Mouse (Mus musculus): ENCODE results near the gene Hnf4a. TPM values are rescaled to one million over a fixed set of nuclear protein-coding genes. Genes with fewer than 3 reads are reported as not detected.
A peak's percentile ranks its signal among the peaks of the same experiment; 100 is the strongest.

Hnf4a gene
- total RNA-seq, 2 experiments from 2014 or later: not detected

DNA sequence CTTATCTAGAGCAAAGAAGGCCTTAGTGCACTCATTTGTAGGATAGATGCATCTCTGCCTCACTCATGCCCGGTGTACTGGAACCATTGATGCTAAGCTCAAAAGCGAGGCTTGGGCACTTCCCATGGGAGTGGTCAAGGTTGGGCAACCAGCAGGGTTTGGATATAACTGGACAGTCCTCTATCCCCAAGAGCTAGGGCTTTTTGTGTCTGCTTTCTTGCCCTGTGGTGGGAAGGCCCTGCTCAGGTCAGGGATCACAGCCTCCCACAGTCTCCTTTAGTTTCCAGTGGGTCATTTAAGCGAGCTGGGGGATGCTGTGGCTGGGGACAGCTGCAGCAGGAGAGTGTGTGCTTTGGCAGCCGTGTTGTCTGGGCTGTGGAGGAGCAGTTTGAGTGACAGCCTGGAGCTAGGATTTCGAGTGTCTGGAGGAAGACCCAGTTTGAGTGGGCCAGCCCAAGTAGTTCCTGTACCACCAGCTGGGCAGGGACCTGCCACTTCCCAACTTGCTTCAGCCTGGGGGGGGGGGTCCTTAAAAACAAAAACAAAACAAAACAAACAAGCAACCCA lies 16.8 kb upstream of the Hnf4a start:
- ATAC-seq (ENCODE audit: poor library complexity, severe bottlenecking): no peak

DNA sequence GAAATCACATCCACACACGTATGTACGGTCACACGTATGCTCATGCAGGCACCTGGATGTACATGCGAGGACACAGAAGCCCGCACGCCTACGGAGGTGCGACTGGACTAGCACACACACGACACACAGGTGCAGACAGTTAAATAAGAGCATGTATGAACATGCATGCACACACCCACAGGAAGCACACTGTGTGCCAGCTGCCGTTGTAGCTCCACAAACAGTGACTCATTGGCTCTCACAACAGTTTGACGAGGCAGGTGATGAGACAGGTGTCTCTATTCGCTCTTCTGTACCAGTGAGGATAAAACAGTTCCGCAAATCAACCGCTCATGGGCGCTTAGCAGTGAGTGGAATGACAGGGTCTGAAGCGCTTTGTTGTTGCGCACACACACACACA lies 16.0 kb upstream of the Hnf4a start:
- ATAC-seq (ENCODE audit: poor library complexity, severe bottlenecking): no peak

DNA sequence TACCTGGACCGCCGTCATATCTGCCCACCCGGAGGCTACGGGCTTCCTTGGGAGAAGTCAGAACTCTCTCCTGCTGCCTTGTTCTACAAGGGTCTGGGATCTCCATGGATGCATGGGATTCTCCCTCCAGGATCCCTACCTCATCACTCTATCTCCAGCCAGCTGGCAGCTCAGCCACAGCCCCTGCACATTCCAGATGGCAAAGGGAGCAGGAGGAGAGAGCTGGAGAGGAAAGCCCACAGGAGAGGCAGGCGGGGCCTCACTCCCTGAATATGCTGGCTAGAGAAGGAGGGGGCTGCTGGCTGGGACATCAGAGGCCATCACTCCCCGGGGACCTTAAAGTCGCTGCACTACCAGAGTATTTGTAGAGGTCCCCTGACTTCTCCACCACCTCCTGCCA lies 15.3 kb upstream of the Hnf4a start:
- no peak for ATAC-seq (ENCODE audit: poor library complexity, severe bottlenecking)

GRCm38 (mm10) chr2:163492018-163492417 lies 14.6 kb upstream of the Hnf4a start, which contains the start of gene R3hdml:
Gene R3hdml, plus strand, starts transcription at chr2:163492318.
- no peak for ATAC-seq (ENCODE audit: poor library complexity, severe bottlenecking)

DNA sequence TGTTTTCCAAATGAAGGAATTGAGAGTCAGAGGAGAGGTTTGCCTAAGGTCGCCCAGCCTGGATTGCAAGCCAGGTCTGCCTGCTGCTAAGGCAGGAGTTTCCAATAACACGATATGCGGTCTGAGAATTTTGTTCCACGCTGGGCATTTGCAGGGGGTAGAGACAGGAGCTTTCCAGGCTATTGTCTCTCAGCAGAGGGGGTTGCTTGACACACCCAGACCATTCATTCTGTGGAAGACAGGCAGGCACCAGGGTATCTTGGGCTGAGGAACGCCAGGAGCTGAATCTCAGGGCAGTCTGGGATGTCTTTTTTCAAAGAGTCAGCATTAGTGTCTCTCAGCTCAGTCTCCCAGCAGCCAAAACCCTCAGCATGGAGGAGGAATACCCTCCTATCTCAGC lies 13.6 kb upstream of the Hnf4a start:
- ATAC-seq (ENCODE audit: poor library complexity, severe bottlenecking): no peak

DNA sequence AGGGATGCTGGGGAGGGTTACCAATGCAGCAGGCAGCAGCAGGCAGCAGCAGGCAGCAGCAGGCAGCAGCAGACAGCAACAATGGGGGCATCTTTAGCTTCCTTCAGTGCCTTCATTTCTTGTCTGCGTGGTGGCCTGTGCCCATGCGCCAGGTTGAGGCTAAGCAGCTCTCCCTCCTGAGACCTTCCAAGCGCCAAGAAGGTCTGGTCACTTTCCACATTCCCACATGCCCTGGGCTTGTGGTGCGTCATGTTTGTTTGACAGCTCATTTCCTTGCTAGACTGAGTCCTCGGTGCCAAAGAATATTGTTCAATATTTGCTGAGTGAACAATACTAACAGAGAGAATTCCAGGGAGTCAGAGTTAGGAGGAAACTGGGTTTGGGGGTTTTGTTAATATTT lies 12.6 kb upstream of the Hnf4a start:
- ATAC-seq (ENCODE audit: poor library complexity, severe bottlenecking): no peak

DNA sequence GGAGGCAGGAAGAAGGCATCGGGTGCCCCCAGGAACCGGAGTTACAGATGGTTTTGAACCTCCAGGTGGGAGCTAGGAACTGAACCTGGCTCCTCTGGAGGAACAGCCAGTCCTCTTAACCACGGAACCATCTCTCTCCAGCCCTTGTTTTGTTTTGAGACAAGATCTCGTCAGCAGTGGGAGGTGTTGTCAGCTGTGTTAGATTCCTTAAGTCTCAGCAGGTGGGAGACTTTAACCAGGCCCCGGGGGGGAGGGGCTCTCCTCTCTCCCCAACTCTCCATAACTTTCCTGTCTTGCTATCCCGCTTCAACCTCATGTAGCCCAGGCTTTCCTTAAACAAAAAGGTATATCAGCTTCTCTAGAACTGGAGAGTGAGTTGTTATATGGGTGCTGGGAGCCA lies 12.2 kb upstream of the Hnf4a start:
- no peak for ATAC-seq (ENCODE audit: poor library complexity, severe bottlenecking)

DNA sequence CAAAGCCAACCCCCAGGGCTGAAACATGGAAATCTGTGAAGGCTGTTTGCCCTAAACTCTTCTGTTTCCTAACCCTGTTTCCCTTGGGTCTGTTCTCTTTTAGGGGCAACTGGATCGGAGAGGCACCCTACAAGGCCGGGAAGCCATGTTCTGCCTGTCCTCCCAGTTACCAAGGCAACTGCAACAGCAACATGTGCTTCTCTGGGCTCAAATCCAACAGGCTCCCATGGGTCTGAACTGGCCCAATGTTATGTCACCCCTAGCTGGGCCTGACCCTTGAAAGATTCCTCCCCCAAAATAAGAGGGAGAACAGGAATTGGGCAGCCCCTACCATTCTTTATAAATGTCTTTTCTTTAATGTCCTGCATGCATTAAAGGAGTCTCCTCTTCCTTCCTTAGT lies 4.4 kb upstream of the Hnf4a start:
- no peak for ATAC-seq (ENCODE audit: poor library complexity, severe bottlenecking)

DNA sequence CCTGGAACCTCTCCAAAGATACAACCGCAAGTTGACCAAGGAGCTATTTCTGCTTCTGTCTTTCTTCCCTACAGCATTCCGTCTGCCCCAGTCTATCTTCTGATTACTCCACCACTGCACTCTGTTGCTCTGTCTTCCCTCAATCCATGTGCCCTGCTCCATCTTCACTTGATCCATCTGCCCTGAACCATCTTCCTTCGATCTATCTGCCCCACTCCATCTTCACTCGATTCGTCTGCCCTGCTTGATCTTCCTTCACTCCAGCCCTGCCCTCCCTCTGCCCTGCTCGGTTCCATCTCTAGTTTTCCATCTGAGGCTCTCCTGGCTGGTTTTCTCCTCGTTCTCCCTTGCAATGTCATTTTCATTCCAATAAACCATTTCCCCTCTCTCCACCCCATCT lies 3.4 kb upstream of the Hnf4a start:
- no peak for ATAC-seq (ENCODE audit: poor library complexity, severe bottlenecking)

GRCm38 (mm10) chr2:163525761-163526243 lies 19.2 kb downstream of the Hnf4a start:
- ATAC-seq (ENCODE audit: poor library complexity, severe bottlenecking): peak; percentile 35; the same call in 1 of the 2 replicates

DNA sequence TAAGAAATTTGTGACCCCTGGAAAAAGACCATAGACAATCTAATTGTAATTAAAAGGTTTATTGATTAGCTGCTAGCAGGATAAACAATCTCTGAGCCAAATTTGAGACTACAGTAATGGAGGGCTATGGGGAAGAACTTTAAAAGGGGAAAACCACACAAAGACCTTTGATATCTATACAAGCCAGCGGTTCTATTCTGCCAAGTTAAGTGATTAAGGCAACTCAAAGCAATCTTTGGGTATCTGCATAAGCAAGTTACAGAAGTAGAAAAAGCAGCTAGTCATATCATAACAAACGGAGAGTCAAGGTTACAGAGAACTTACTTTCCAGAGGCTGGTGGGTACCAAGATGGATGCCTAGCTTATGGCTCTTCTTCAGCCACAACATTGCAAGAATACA lies 20.9 kb downstream of the Hnf4a start:
- no peak for ATAC-seq (ENCODE audit: poor library complexity, severe bottlenecking)

- no peak for ATAC-seq (ENCODE audit: poor library complexity, severe bottlenecking)
Measured at GRCm38 (mm10) chr2:163530418-163530817, 23.8 kb downstream of the Hnf4a start.

- ATAC-seq (ENCODE audit: poor library complexity, severe bottlenecking): peak; percentile 66
Measured at GRCm38 (mm10) chr2:163531917-163532316, 25.3 kb downstream of the Hnf4a start.

- ATAC-seq (ENCODE audit: poor library complexity, severe bottlenecking): no peak
Measured at GRCm38 (mm10) chr2:163533226-163533625, 26.6 kb downstream of the Hnf4a start.

- ATAC-seq (ENCODE audit: poor library complexity, severe bottlenecking): peak; percentile 90
Measured at GRCm38 (mm10) chr2:163534958-163535524, 28.4 kb downstream of the Hnf4a start.

GRCm38 (mm10) chr2:163537443-163537842 lies 30.8 kb downstream of the Hnf4a start:
- ATAC-seq (ENCODE audit: poor library complexity, severe bottlenecking): no peak

DNA sequence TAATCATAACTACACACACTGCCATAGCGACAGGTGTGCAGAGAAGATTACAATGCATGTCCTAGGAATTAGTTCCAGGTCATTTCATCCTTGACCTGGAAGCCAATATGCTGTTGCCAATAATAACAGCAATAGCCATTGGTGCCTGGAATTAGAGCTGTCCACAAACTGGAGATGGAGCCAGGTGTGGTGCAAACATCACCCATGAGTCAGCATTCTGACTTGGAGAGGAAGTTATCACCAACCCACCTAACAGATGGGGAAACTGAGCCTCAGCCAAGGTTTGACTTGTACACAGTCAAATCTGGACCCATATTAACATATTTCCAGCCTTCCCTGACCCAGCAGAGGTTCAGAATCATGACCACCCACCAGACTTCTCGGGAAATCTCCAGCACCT lies 31.8 kb downstream of the Hnf4a start:
- no peak for ATAC-seq (ENCODE audit: poor library complexity, severe bottlenecking)

DNA sequence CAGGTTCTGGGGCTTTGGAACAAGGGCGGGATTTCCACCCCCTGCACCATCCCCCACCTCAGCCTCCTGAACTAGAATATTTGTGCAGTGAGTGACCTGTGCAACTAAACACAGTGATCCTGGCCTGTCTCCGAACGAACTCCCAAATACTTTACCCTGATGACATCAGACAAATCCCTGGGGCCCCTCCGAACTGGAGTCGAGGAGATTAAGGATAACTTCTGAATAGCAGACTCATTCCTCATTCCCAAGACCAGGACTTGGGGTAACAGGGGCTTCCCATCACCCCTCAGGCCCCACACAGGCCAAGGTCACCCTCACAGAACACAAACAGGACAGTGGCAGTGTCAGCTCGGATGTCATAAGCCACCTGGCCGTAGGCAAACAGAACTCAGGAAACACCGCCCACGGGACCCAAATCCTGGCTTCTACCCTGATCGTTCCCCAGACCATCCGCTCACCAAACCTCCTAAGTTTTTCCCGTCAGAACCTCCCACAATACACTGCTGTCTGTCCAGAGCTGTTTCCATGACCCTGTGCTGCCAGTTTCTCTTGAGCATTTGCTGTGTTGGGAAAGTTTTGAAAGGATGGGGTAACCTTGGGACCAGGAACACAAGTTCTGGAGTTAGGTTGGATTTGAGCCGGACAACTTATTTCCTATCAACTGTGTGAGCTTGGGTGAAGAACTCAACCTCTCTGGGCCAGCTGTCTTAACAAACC lies 32.9 kb downstream of the Hnf4a start:
- no peak for ATAC-seq (ENCODE audit: poor library complexity, severe bottlenecking)

DNA sequence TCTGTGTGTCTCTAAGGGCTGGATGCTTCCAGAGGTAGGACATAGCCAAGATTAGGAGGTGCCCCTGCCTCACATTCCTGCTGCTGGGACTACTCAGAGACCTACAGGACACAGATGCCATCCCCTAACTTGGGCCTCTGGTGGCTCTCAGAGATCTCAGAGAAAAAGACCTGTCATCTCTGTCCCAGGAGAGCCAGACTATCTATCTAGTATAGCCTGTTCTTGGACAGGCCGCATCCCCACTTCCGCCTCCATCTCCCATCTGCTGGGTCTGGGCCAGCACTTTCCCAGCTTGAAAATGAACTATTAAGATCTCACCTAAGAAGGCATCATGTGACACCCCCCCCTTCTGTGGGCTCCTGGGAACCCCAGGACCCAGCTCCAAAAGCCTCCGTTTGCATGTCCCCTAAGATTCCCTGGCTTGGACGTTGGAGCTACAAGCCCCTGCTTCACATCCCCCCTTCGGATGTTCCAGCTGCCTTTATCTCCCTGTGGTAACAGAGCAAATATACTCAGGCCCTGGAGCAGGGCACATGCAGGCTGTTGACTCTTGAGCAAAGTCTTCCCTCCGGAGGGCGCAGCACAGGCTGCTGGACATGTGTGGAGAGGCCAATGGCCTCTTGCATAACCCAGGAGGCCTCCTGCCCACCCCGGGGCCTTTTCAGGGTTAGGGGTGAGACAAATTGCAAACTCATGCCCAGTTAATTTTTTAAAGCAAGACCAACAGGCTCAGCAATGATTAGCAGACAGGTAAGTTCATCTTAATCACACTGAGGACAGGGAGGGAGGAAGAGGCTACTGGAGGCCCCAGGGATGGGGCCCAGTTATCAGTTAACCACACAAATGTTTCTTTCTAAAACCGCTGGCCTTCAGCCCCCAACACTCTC lies 33.9 kb downstream of the Hnf4a start:
- no peak for ATAC-seq (ENCODE audit: poor library complexity, severe bottlenecking)

GRCm38 (mm10) chr2:163541568-163542182 lies 35.1 kb downstream of the Hnf4a start:
- ATAC-seq (ENCODE audit: poor library complexity, severe bottlenecking): no peak

GRCm38 (mm10) chr2:163542674-163543073 lies 36.1 kb downstream of the Hnf4a start:
- ATAC-seq (ENCODE audit: poor library complexity, severe bottlenecking): no peak

Data from megakaryocyte, adult 5-6 weeks (primary cell).